Mouse (Mus musculus): Measurements from ENCODE around the gene Uvssa. TPM values are rescaled to one million over a fixed set of nuclear protein-coding genes. Genes with fewer than 3 reads are reported as not detected.

The Uvssa gene
- total RNA-seq (2023): 10 to 100 TPM; 11.5 to 12.5 TPM

GRCm38 (mm10) chr5:33378302-33378854 is at the start of gene Uvssa:
TSS of gene Uvssa (plus strand) at chr5:33378549.

GRCm38 (mm10) chr5:33335273-33335976 is 42.9 kb upstream of the Uvssa start, which contains the start of gene Maea:
TSS of gene Maea (plus strand) at chr5:33335509.

GRCm38 (mm10) chr5:33433201-33434138 is 55.1 kb downstream of the Uvssa start, which contains the start of gene Nkx1-1:
TSS of gene Nkx1-1 (minus strand) at chr5:33433976.

Other genes with a start within 250 kb of the Uvssa start
- gene Spon2, start 160.1 kb upstream of the Uvssa start, total RNA-seq (2023): 1 to 10 TPM in 1 of 2 experiments, not detected in 1; 1.3 TPM
- gene Ctbp1, start 103.6 kb upstream of the Uvssa start, total RNA-seq (2023): 100 to 1,000 TPM; 176 to 185 TPM
- 100 to 1,000 TPM; 113 to 114 TPM for gene Maea, start 43.0 kb upstream of the Uvssa start, total RNA-seq (2023)
- gene Nkx1-1, start 55.4 kb downstream of the Uvssa start, total RNA-seq (2023): not detected